Mouse (Mus musculus) spleen, adult 12 weeks (tissue): ENCODE data around the gene A630089N07Rik.
A peak's percentile ranks its signal among the peaks of the same experiment; 100 is the strongest.

Experiments
- DNase-seq: peaks from one replicate; pipeline ENCODE4 v3.0.0; 2022; ENCODE audit warnings: low spot score

The A630089N07Rik gene

GRCm38 (mm10) chr16:97962151-97962948 is 119.9 kb downstream of the A630089N07Rik start, which contains the start of the genes C2cd2 and Zbtb21:
C2cd2 (minus strand) TSS chr16:97962598.
Zbtb21 (minus strand) TSS chr16:97962622.
- peak; percentile 89 for DNase-seq

GRCm38 (mm10) chr16:97961381-97962150 is 120.7 kb downstream of the A630089N07Rik start:
- no peak for DNase-seq

GRCm38 (mm10) chr16:97960348-97960747 is 121.9 kb downstream of the A630089N07Rik start:
- no peak for DNase-seq

- no peak for DNase-seq
Observed at GRCm38 (mm10) chr16:97958401-97958973, 123.8 kb downstream of the A630089N07Rik start.

- DNase-seq, result no peak
Observed at GRCm38 (mm10) chr16:97957626-97958025, 124.6 kb downstream of the A630089N07Rik start.

- no peak for DNase-seq
Observed at GRCm38 (mm10) chr16:97956011-97956410, 126.2 kb downstream of the A630089N07Rik start.

- no peak for DNase-seq
Observed at GRCm38 (mm10) chr16:97953300-97953699, 128.9 kb downstream of the A630089N07Rik start.

DNA sequence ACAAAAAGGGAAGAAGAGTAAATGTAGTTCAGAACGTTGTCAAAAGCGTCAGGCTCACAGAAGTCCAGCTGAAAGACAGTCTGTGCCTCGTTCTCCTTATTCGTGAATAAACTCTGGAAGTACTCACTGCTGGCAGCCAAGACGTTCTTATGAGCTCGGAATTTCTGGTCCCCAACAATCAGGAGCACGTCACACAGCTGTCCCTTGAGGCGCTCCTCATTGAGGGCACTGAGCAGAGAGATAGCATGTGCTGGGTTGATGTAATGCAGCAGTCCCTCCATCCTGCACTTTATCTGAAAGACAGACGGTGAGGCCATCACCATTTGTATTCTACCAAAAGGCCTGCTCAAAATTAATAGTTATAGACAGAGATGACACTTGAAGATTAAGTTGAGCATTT is 129.4 kb downstream of the A630089N07Rik start:
- no peak for DNase-seq

DNA sequence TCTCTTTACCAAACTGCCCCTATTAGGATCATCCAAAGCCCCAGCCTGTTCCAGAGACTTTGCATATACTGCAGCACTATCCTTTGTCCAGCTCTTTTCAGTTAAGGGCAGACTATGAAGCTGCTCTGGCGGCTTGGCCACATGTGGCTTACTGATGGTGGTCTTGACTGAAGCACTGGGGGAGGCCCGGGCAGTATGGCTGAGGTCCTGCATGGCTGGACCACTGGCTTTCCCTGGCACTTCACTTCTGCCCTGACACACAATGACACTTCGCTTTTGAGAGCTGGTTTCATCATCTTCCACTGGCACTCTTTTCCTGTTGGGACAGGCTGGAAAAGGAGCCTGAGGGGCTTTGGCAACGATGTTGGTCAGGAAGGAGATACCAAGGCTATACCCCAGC is 129.9 kb downstream of the A630089N07Rik start:
- DNase-seq, result no peak
